Mouse (Mus musculus): Measurements from ENCODE around the gene Nob1.

The Nob1 gene

GRCm38 (mm10) chr8:107386171-107386570, 38.7 kb downstream of the Nob1 start:
- DNase-seq (ENCODE audit: low read depth) = no peak

- no peak for DNase-seq (ENCODE audit: low read depth)
Observed at GRCm38 (mm10) chr8:107385063-107385462, 39.8 kb downstream of the Nob1 start.

GRCm38 (mm10) chr8:107384651-107385050, 40.2 kb downstream of the Nob1 start:
- DNase-seq (ENCODE audit: low read depth) = no peak

- DNase-seq (ENCODE audit: low read depth) = no peak
Observed at GRCm38 (mm10) chr8:107382898-107383297, 42.0 kb downstream of the Nob1 start.

- no peak for DNase-seq (ENCODE audit: low read depth)
Observed at GRCm38 (mm10) chr8:107381666-107382065, 43.2 kb downstream of the Nob1 start.

- DNase-seq (ENCODE audit: low read depth) = no peak
Observed at GRCm38 (mm10) chr8:107380734-107381133, 44.1 kb downstream of the Nob1 start.

GRCm38 (mm10) chr8:107377346-107377745, 47.5 kb downstream of the Nob1 start:
- no peak for DNase-seq (ENCODE audit: low read depth)

- no peak for DNase-seq (ENCODE audit: low read depth)
Observed at GRCm38 (mm10) chr8:107370311-107370710, 54.5 kb downstream of the Nob1 start.

Data from induced T-regulatory cell, adult 2 months (primary cell).